Mouse (Mus musculus) midbrain, postnatal 0 days (tissue): ENCODE measurements around the gene Nrp1. TPM values are rescaled to one million over a fixed set of nuclear protein-coding genes. Genes with fewer than 3 reads are reported as not detected.

ENCODE experiments used
- ATAC-seq: fragments of 200-750 bp; cut with Nextera tagmentation; 2 replicates; pipeline ENCODE4 v1.8.0; 2017; ENCODE audit warnings: moderate number of reproducible peaks, mild to moderate bottlenecking, moderate TSS enrichment, moderate library complexity; ENCODE audit not compliant: low FRiP score
- DNase-seq: peaks from one replicate; pipeline ENCODE4 v3.0.0-alpha.2; 2015; ENCODE audit warnings: low spot score
- H3K27ac ChIP-seq: fragments of 300-500 bp; sonication (generic); 2 replicates; pipeline ENCODE4 v1.5.1; 2014; ENCODE audit warnings: low read depth, mild to moderate bottlenecking, low read length, mixed read lengths
- H3K27me3 ChIP-seq: fragments of 300-500 bp; sonication (generic); 2 replicates; pipeline ENCODE4 v1.6.1; 2014; ENCODE audit warnings: low read length, control low read depth, mixed read lengths; ENCODE audit not compliant: insufficient read depth
- H3K36me3 ChIP-seq: fragments of 300-500 bp; sonication (generic); 2 replicates; pipeline ENCODE4 v1.6.1; 2014; ENCODE audit warnings: low read length, control low read depth, mixed read lengths; ENCODE audit not compliant: insufficient read depth
- H3K4me1 ChIP-seq: fragments of 300-500 bp; sonication (generic); 2 replicates; pipeline ENCODE4 v1.6.1; 2014; ENCODE audit warnings: mild to moderate bottlenecking, control low read depth, antibody characterized with exemption, low read length, mixed read lengths; ENCODE audit not compliant: insufficient read depth
- H3K4me2 ChIP-seq: fragments of 300-500 bp; sonication (generic); 2 replicates; pipeline ENCODE4 v1.6.1; 2014; ENCODE audit warnings: low read depth, mild to moderate bottlenecking, low read length, mixed read lengths; ENCODE audit not compliant: poor library complexity, severe bottlenecking
- H3K4me3 ChIP-seq: fragments of 300-500 bp; sonication (generic); 2 replicates; pipeline ENCODE4 v1.5.1; 2014; ENCODE audit warnings: low read depth, mild to moderate bottlenecking, low read length, moderate library complexity
- H3K9ac ChIP-seq: fragments of 300-500 bp; sonication (generic); replicated peaks from 2 replicates; pipeline ENCODE4 v1.6.1; 2014; ENCODE audit warnings: mild to moderate bottlenecking, low read length, moderate library complexity, mixed read lengths; ENCODE audit not compliant: poor library complexity, severe bottlenecking
- H3K9me3 ChIP-seq: fragments of 300-500 bp; sonication (generic); 2 replicates; pipeline ENCODE4 v1.6.1; 2016; ENCODE audit warnings: low read length, control low read depth
- CTCF ChIP-seq: IDR thresholded peaks from 2 replicates; pipeline ENCODE4 v1.5.1; 2016; ENCODE audit warnings: antibody characterized with exemption, mild to moderate bottlenecking
- WGBS: fragments of 180-500 bp; shearing (Covaris S2); extraction: QIAGEN DNeasy Blood & Tissue Kit; methylation state at CpG from one replicate; pipeline ENCODE4 v1.1.7; 2014; 5-methylcytosine and 5-hydroxymethylcytosine counted together
- polyA plus RNA-seq: library from polyadenylated mRNA; unstranded; fragments of >200 nt; fragmentation: Nextera tagmentation; extraction: Ambion mirVana; gene quantifications from 2 replicates; pipeline ENCODE4 v1.2.1, GENCODE M21; 2015
- total RNA-seq: library from RNA; depleted of rRNA; stranded (reverse); fragments of >200 nt; gene quantifications from 2 replicates; pipeline ENCODE4 v1.2.3, GENCODE M21; 2014

Nrp1 gene
- total and polyA plus RNA-seq, 2 experiments from 2014 or later, result 57.9 to 59.3 TPM

- no peak for TF ChIP-seq CTCF
- Histone ChIP-seq H3K36me3 (no peaks in the 10 kb centered on the region), H3K9me3 (no peaks in the 10 kb centered on the region), H3K27ac (0 out of 2 replicates have a peak overlapping the region, but pooled peaks have one; percentile 39), H3K4me1 (peaks cover 3% of the 10 kb centered on the region; the same call in 1 of the 2 replicates), H3K4me2 (no peak overlapping the region), H3K9ac (no peak overlapping the region), H3K4me3 (no peak overlapping the region), H3K27me3 (no peaks in the 10 kb centered on the region)
- DNase-seq (no peak), ATAC-seq (no peak)
- WGBS, result 55% methylated on average over 1 of the region's 1 CpGs
These were observed 92.7 kb downstream of the Nrp1 start for GRCm38 (mm10) chr8:128451121-128451520.

- no peak for TF ChIP-seq CTCF
- ATAC-seq, result no peak
- 68% methylated on average over 2 of the region's 2 CpGs for WGBS
These were observed 95.1 kb downstream of the Nrp1 start for GRCm38 (mm10) chr8:128453471-128453870.

GRCm38 (mm10) chr8:128454026-128454425 lies 95.6 kb downstream of the Nrp1 start:
- Histone ChIP-seq H3K27me3 (no peaks in the 10 kb centered on the region), H3K36me3 (peaks cover 2% of the 10 kb centered on the region; the same call in 1 of the 2 replicates), H3K4me1 (peaks cover 3% of the 10 kb centered on the region; the same call in 1 of the 2 replicates), H3K9ac (no peak overlapping the region), H3K4me2 (no peak overlapping the region), H3K4me3 (no peak overlapping the region), H3K27ac (peak overlapping the region; percentile 32; the same call in 1 of the 2 replicates), H3K9me3 (no peaks in the 10 kb centered on the region)
- no peak for TF ChIP-seq CTCF
- DNase-seq (no peak), ATAC-seq (no peak)
- 83% methylated on average over 3 of the region's 3 CpGs for WGBS

More at GRCm38 (mm10) chr8:128453471-128453870, 95.1 kb downstream of the Nrp1 start:
- H3K4me3 ChIP-seq, result no peak overlapping the region
- H3K9me3 ChIP-seq, result no peaks in the 10 kb centered on the region
- no peak overlapping the region for H3K4me2 ChIP-seq
- peaks cover 3% of the 10 kb centered on the region; the same call in 1 of the 2 replicates for H3K4me1 ChIP-seq
- H3K9ac ChIP-seq, result no peak overlapping the region
- H3K36me3 ChIP-seq, result no peaks in the 10 kb centered on the region
- H3K27me3 ChIP-seq, result no peaks in the 10 kb centered on the region
- 0 out of 2 replicates have a peak overlapping the region, but pooled peaks have one; percentile 32 for H3K27ac ChIP-seq
- DNase-seq, result no peak

- ATAC-seq (no peak), DNase-seq (no peak)
- H3K9ac ChIP-seq, result no peak overlapping the region
- WGBS, result 78% methylated on average over 2 of the region's 2 CpGs
- no peaks in the 10 kb centered on the region for H3K27me3 ChIP-seq
- TF ChIP-seq CTCF, result no peak
- H3K4me1 ChIP-seq, result no peaks in the 10 kb centered on the region; the same call in 1 of the 2 replicates
- H3K27ac ChIP-seq, result no peak overlapping the region
- peaks cover 11% of the 10 kb centered on the region; the same call in 1 of the 2 replicates for H3K36me3 ChIP-seq
- no peak overlapping the region for H3K4me3 ChIP-seq
- no peaks in the 10 kb centered on the region for H3K9me3 ChIP-seq
- no peak overlapping the region for H3K4me2 ChIP-seq
These were observed 98.9 kb downstream of the Nrp1 start for GRCm38 (mm10) chr8:128457277-128457676.

GRCm38 (mm10) chr8:128459704-128460103 lies 101.3 kb downstream of the Nrp1 start:
- Histone ChIP-seq H3K27ac (no peak overlapping the region), H3K4me2 (no peak overlapping the region)
- ATAC-seq, result no peak

GRCm38 (mm10) chr8:128461716-128462115 lies 103.3 kb downstream of the Nrp1 start:
- no peaks in the 10 kb centered on the region for H3K27me3 ChIP-seq
- H3K4me2 ChIP-seq, result no peak overlapping the region
- peaks cover 11% of the 10 kb centered on the region; the same call in 1 of the 2 replicates for H3K36me3 ChIP-seq
- TF ChIP-seq CTCF, result no peak
- DNase-seq, result no peak
- no peak overlapping the region for H3K9ac ChIP-seq
- no peak for ATAC-seq
- H3K9me3 ChIP-seq, result no peaks in the 10 kb centered on the region
- H3K4me3 ChIP-seq, result no peak overlapping the region
- H3K27ac ChIP-seq, result no peak overlapping the region
- no peaks in the 10 kb centered on the region for H3K4me1 ChIP-seq

More at GRCm38 (mm10) chr8:128459704-128460103, 101.3 kb downstream of the Nrp1 start:
- TF ChIP-seq CTCF, result no peak
- Histone ChIP-seq H3K9ac (no peak overlapping the region), H3K27me3 (no peaks in the 10 kb centered on the region), H3K4me1 (no peaks in the 10 kb centered on the region), H3K4me3 (no peak overlapping the region), H3K9me3 (no peaks in the 10 kb centered on the region), H3K36me3 (peaks cover 11% of the 10 kb centered on the region; the same call in 1 of the 2 replicates)
- WGBS, result 63% methylated on average over 1 of the region's 1 CpGs
- DNase-seq, result no peak
